22 mouse cellular contexts compared by ENCODE assay signal in genomic region chr3:65869724-65870123, GRCm38 (mm10).
DNase-seq lines count a peak whose midpoint lies in the region; ATAC-seq lines count a peak whose summit lies in the region.
"Had no signal": no experiment of that assay in that cellular context is flagged by ENCODE, and none has a peak within 500 bp of the region (broad histone marks: within the 10 kb centered on the region; RNA-seq: fewer than 3 reads in every experiment).

No protein-coding gene starts in this region.

- WGBS in heart, embryonic 10.5 days, result 62% methylated on average over 6 of the region's 6 CpGs

- peaks cover 40% of the 10 kb centered on the region for H3K4me1 ChIP-seq in heart, embryonic 10.5 days

- no peaks in the 10 kb centered on the region for H3K27me3 ChIP-seq in heart, embryonic 10.5 days (ENCODE audit: insufficient read depth, poor library complexity, severe bottlenecking)
- H3K27me3 ChIP-seq: hindbrain, embryonic 15.5 days; Patski had no signal

- H3K4me3 ChIP-seq in heart, embryonic 10.5 days, result no peak overlapping the region
- H3K4me3 ChIP-seq: gastrocnemius, adult 2 months; hindbrain, embryonic 12.5 days; hindbrain, embryonic 15.5 days had no signal

- H3K9me3 ChIP-seq in heart, embryonic 10.5 days, result no peaks in the 10 kb centered on the region
- H3K9me3 ChIP-seq: hindbrain, embryonic 12.5 days; hindbrain, embryonic 15.5 days had no signal

- no peak for ATAC-seq in granulocyte monocyte progenitor cell, adult 5-6 weeks (replicated peaks; ENCODE audit: poor library complexity, severe bottlenecking)
- ATAC-seq: forebrain, embryonic 14.5 days; forebrain, postnatal 0 days; intestine, postnatal 0 days; Patski had no signal

- intact Hi-C loops in heart, postnatal 14 days (cut with DNase I), result no loop called here

- DNase-seq in adrenal gland, postnatal 14 days, result peak; percentile 31
- no peak for DNase-seq in adrenal gland, postnatal 10 days
- DNase-seq in heart, embryonic 10.5 days (ENCODE audit: low spot score), result no peak
- DNase-seq in heart, postnatal 14 days, result no peak
- DNase-seq in 3134 (ENCODE audit: extremely low read depth, insufficient read length, low spot score) (peak; percentile 58), NIH3T3 (ENCODE audit: low read depth) (peak; percentile 64)
- no peak for DNase-seq in right cerebral cortex, postnatal 14 days
- DNase-seq: cerebellum, adult 11 months; cerebellum, adult 2 months; cerebellum, postnatal 10 days; cerebellum, postnatal 36 days; embryo, embryonic 11 days; forebrain, postnatal 0 days; gastrocnemius, adult 2 months; gastrocnemius, postnatal 14 days; kidney, adult 2 months had no signal

- peak overlapping the region; percentile 47 for H3K27ac ChIP-seq in heart, embryonic 10.5 days
- H3K27ac ChIP-seq: hindbrain, embryonic 12.5 days; hindbrain, embryonic 15.5 days had no signal

- 0 out of 2 replicates have a peak, but pooled peaks cover 4% of the 10 kb centered on the region for H3K36me3 ChIP-seq in heart, embryonic 10.5 days
- H3K36me3 ChIP-seq: hindbrain, embryonic 12.5 days; hindbrain, embryonic 15.5 days had no signal

Comparison
In these comparisons a context has a peak if more than half of its experiments do, and no peak if none do; other contexts are left out.
1. DNase-seq: peak in adrenal gland, postnatal 14 days (single experiment), 3134 (single experiment) and NIH3T3 (single experiment); none in adrenal gland, postnatal 10 days (single experiment), heart, embryonic 10.5 days (single experiment), heart, postnatal 14 days (0 of 2) and right cerebral cortex, postnatal 14 days (single experiment).